Mouse (Mus musculus) embryonic facial prominence, embryonic 13.5 days (tissue): ENCODE measurements around the gene Hhipl2. TPM values are rescaled to one million over a fixed set of nuclear protein-coding genes. Genes with fewer than 3 reads are reported as not detected.
"Not testable (repeated sequence)": the region's sequence is repeated elsewhere in the genome, so short reads cannot be mapped to it uniquely, and the experiment has no call there.

Experiments used
- ATAC-seq: fragments of 200-750 bp; cut with Nextera tagmentation; 2 replicates; pipeline ENCODE4 v1.8.0; 2017; ENCODE audit warnings: low read depth; ENCODE audit not compliant: insufficient number of reproducible peaks, insufficient read depth, low FRiP score, low TSS enrichment
- H3K27ac ChIP-seq: fragments of 300-500 bp; sonication (generic); 2 replicates; pipeline ENCODE4 v1.5.1; 2015; ENCODE audit warnings: moderate library complexity, mild to moderate bottlenecking, inconsistent platforms
- H3K27me3 ChIP-seq: fragments of 300-500 bp; sonication (generic); 2 replicates; pipeline ENCODE4 v1.6.1; 2015; ENCODE audit warnings: mild to moderate bottlenecking, inconsistent platforms
- H3K36me3 ChIP-seq: fragments of 300-500 bp; sonication (generic); 2 replicates; pipeline ENCODE4 v1.6.1; 2015; ENCODE audit warnings: mild to moderate bottlenecking, inconsistent platforms
- H3K4me1 ChIP-seq: fragments of 300-500 bp; sonication (generic); 2 replicates; pipeline ENCODE4 v1.6.1; 2015; ENCODE audit warnings: inconsistent platforms
- H3K4me2 ChIP-seq: fragments of 300-500 bp; sonication (generic); 2 replicates; pipeline ENCODE4 v1.6.1; 2015; ENCODE audit warnings: moderate library complexity, mild to moderate bottlenecking, inconsistent platforms
- H3K4me3 ChIP-seq: fragments of 300-500 bp; sonication (generic); 2 replicates; pipeline ENCODE4 v1.5.1; 2015; ENCODE audit warnings: mild to moderate bottlenecking, inconsistent platforms
- H3K9ac ChIP-seq: fragments of 300-500 bp; sonication (generic); 2 replicates; pipeline ENCODE4 v1.6.1; 2015; ENCODE audit warnings: mild to moderate bottlenecking, inconsistent platforms
- H3K9me3 ChIP-seq: fragments of 300-500 bp; sonication (generic); 2 replicates; pipeline ENCODE4 v1.6.1; 2016; ENCODE audit warnings: inconsistent platforms
- WGBS: fragments of 180-500 bp; shearing (Covaris S2); methylation state at CpG from one replicate; pipeline ENCODE4 v1.1.7; 2015; ENCODE audit warnings: mixed read lengths; 5-methylcytosine and 5-hydroxymethylcytosine counted together
- polyA plus RNA-seq: library from polyadenylated mRNA; unstranded; fragments of >200 nt; fragmentation: Nextera tagmentation; extraction: Ambion mirVana; gene quantifications from 2 replicates; pipeline ENCODE4 v1.2.1, GENCODE M21; 2015

Hhipl2 gene
- 0.11 and 0.53 TPM in 2 replicates for polyA plus RNA-seq

- Histone ChIP-seq H3K4me1 (no peaks in the 10 kb centered on the region), H3K27me3 (no peaks in the 10 kb centered on the region), H3K9me3 (0 out of 2 replicates have a peak, but pooled peaks cover 3% of the 10 kb centered on the region), H3K4me3 (no peak within 1 kb of the TSS), H3K27ac (no peak within 1 kb of the TSS), H3K36me3 (no peaks in the 10 kb centered on the region), H3K4me2 (no peak within 1 kb of the TSS), H3K9ac (no peak within 1 kb of the TSS)
- no peak for ATAC-seq
- 75% methylated on average over 12 of the region's 12 CpGs for WGBS
These were observed at the start of gene Hhipl2 for GRCm38 (mm10) chr1:183417873-183418272. Gene Hhipl2, plus strand, starts transcription at chr1:183418215.

- H3K4me3 ChIP-seq = peak overlapping the region; percentile 91
- peaks cover 31% of the 10 kb centered on the region for H3K4me1 ChIP-seq
- WGBS = 2% methylated on average over 47 of the region's 56 CpGs
- peak; percentile 67 for ATAC-seq
- H3K27ac ChIP-seq = peak overlapping the region; percentile 86
- H3K9me3 ChIP-seq = no peaks in the 10 kb centered on the region
- peaks cover 16% of the 10 kb centered on the region for H3K36me3 ChIP-seq
- peak overlapping the region; percentile 79 for H3K4me2 ChIP-seq
- H3K9ac ChIP-seq = peak overlapping the region; percentile 91
- H3K27me3 ChIP-seq = no peaks in the 10 kb centered on the region
These were observed 49.2 kb upstream of the Hhipl2 start for GRCm38 (mm10) chr1:183368601-183369400.

GRCm38 (mm10) chr1:183369427-183370014 is 48.5 kb upstream of the Hhipl2 start, which contains the start of gene Mia3:
Gene Mia3, minus strand, starts transcription at chr1:183369553.
- Histone ChIP-seq H3K4me2 (peak within 1 kb of the TSS; percentile 79), H3K4me1 (peaks cover 31% of the 10 kb centered on the region), H3K9me3 (no peaks in the 10 kb centered on the region), H3K27ac (peak within 1 kb of the TSS; percentile 86), H3K27me3 (no peaks in the 10 kb centered on the region), H3K9ac (peak within 1 kb of the TSS; percentile 91), H3K36me3 (peaks cover 9% of the 10 kb centered on the region), H3K4me3 (peak within 1 kb of the TSS; percentile 91)
- ATAC-seq = peak; percentile 95
- WGBS = under 1% methylated on average over 49 of the region's 51 CpGs

GRCm38 (mm10) chr1:183374728-183375127 is 43.3 kb upstream of the Hhipl2 start:
- no peak overlapping the region for H3K9ac ChIP-seq
- peaks cover 5% of the 10 kb centered on the region; the same call in 1 of the 2 replicates for H3K4me1 ChIP-seq
- no peaks in the 10 kb centered on the region for H3K36me3 ChIP-seq
- no peak overlapping the region for H3K4me2 ChIP-seq
- WGBS = 80% methylated on average over 5 of the region's 5 CpGs
- H3K27ac ChIP-seq = no peak overlapping the region
- ATAC-seq = no peak
- H3K4me3 ChIP-seq = no peak overlapping the region
- H3K9me3 ChIP-seq = 0 out of 2 replicates have a peak, but pooled peaks cover 3% of the 10 kb centered on the region
- H3K27me3 ChIP-seq = no peaks in the 10 kb centered on the region

GRCm38 (mm10) chr1:183377045-183377444 is 41.0 kb upstream of the Hhipl2 start:
- no peaks in the 10 kb centered on the region for H3K4me1 ChIP-seq
- no peak overlapping the region for H3K4me3 ChIP-seq
- H3K9me3 ChIP-seq = 0 out of 2 replicates have a peak, but pooled peaks cover 7% of the 10 kb centered on the region
- 76% methylated on average over 4 of the region's 4 CpGs for WGBS
- H3K27me3 ChIP-seq = peaks cover 11% of the 10 kb centered on the region
- no peak overlapping the region for H3K9ac ChIP-seq
- ATAC-seq = no peak
- no peak overlapping the region for H3K4me2 ChIP-seq
- H3K27ac ChIP-seq = no peak overlapping the region
- no peaks in the 10 kb centered on the region for H3K36me3 ChIP-seq

GRCm38 (mm10) chr1:183378321-183378941 is 39.6 kb upstream of the Hhipl2 start:
- ATAC-seq = no peak
- WGBS = 81% methylated on average over 10 of the region's 10 CpGs

GRCm38 (mm10) chr1:183379376-183379775 is 38.6 kb upstream of the Hhipl2 start:
- H3K36me3 ChIP-seq, H3K9me3 ChIP-seq, H3K4me3 ChIP-seq, ATAC-seq, H3K4me2 ChIP-seq, H3K27ac ChIP-seq, H3K4me1 ChIP-seq, H3K9ac ChIP-seq: not testable (repeated sequence)
- peaks cover 26% of the 10 kb centered on the region for H3K27me3 ChIP-seq
- WGBS = 89% methylated on average over 3 of the region's 3 CpGs

More at GRCm38 (mm10) chr1:183378321-183378941, 39.6 kb upstream of the Hhipl2 start:
- Histone ChIP-seq H3K9ac (no peak overlapping the region), H3K27me3 (peaks cover 19% of the 10 kb centered on the region), H3K4me1 (no peaks in the 10 kb centered on the region), H3K4me3 (no peak overlapping the region), H3K4me2 (no peak overlapping the region), H3K27ac (no peak overlapping the region), H3K36me3 (no peaks in the 10 kb centered on the region), H3K9me3 (0 out of 2 replicates have a peak, but pooled peaks cover 7% of the 10 kb centered on the region)

GRCm38 (mm10) chr1:183381816-183382215 is 36.2 kb upstream of the Hhipl2 start:
- H3K4me2 ChIP-seq = no peak overlapping the region
- H3K27me3 ChIP-seq = peaks cover 41% of the 10 kb centered on the region
- 80% methylated on average over 5 of the region's 5 CpGs for WGBS
- H3K4me1 ChIP-seq = no peaks in the 10 kb centered on the region
- no peak for ATAC-seq
- H3K9me3 ChIP-seq = 0 out of 2 replicates have a peak, but pooled peaks cover 4% of the 10 kb centered on the region
- no peak overlapping the region for H3K9ac ChIP-seq
- H3K27ac ChIP-seq = no peak overlapping the region
- no peak overlapping the region for H3K4me3 ChIP-seq
- no peaks in the 10 kb centered on the region for H3K36me3 ChIP-seq

GRCm38 (mm10) chr1:183382621-183383020 is 35.4 kb upstream of the Hhipl2 start:
- no peak overlapping the region for H3K9ac ChIP-seq
- no peak for ATAC-seq
- WGBS = 83% methylated on average over 2 of the region's 2 CpGs
- H3K4me2 ChIP-seq = no peak overlapping the region
- no peak overlapping the region for H3K27ac ChIP-seq
- peaks cover 49% of the 10 kb centered on the region for H3K27me3 ChIP-seq
- H3K4me1 ChIP-seq = no peaks in the 10 kb centered on the region
- no peaks in the 10 kb centered on the region for H3K36me3 ChIP-seq
- H3K4me3 ChIP-seq = no peak overlapping the region
- H3K9me3 ChIP-seq = 0 out of 2 replicates have a peak, but pooled peaks cover 4% of the 10 kb centered on the region

GRCm38 (mm10) chr1:183387421-183387820 is 30.6 kb upstream of the Hhipl2 start:
- ATAC-seq, H3K4me3 ChIP-seq, H3K9me3 ChIP-seq, H3K36me3 ChIP-seq, H3K9ac ChIP-seq, H3K27ac ChIP-seq, H3K4me2 ChIP-seq: not testable (repeated sequence)
- Histone ChIP-seq H3K4me1 (peaks cover 13% of the 10 kb centered on the region), H3K27me3 (peaks cover 38% of the 10 kb centered on the region)
- WGBS = 88% methylated on average over 3 of the region's 3 CpGs
